Mouse (Mus musculus): ENCODE measurements around the gene Vmn2r105.

Gene Vmn2r105

DNA sequence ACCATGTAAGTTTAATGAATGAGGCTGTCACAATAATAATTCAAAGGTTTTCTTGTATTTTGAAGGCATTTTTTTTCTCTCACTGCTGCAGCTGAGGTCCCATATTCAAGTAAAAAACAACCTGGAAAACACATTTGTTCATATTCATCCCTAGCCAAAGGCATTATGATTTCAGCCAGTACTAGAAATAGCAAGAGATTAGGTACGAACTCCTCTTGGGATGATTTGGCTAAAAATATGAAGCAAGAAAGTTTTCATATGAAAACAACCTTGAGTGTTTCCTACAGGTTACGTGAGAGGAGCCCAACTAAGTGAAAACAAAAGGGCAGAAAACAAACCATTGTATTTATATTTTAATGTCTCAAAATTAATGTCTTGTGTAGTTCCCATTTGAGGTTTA lies at the start of gene Vmn2r105:
Gene Vmn2r105 (minus strand): TSS at position 101 of the 400 bp plus-strand sequence.
- in situ Hi-C loops (cut with MboI, MseI): no loop called here

GRCm38 (mm10) chr17:20255522-20255921 lies 20.7 kb upstream of the Vmn2r105 start:
- in situ Hi-C loops (cut with MboI, MseI): no loop called here

GRCm38 (mm10) chr17:20182997-20183396 lies 51.9 kb downstream of the Vmn2r105 start, which contains the start of gene Fpr-rs6:
TSS of gene Fpr-rs6 (minus strand) at chr17:20183097.
- in situ Hi-C loops (cut with MboI, MseI): no loop called here
